Mouse (Mus musculus) layer of hippocampus, postnatal 25 days (tissue): ENCODE measurements around the gene Gpr3. TPM values are rescaled to one million over a fixed set of nuclear protein-coding genes. Genes with fewer than 3 reads are reported as not detected.

ENCODE experiments used
- DNase-seq, 2 experiments: peaks; one replicate each; pipeline ENCODE4 v3.0.0; 2022; ENCODE audit warnings: mixed read lengths in 2 of 2, low spot score in 1 of 2; ENCODE audit errors: extremely low spot score in 1 of 2
- total RNA-seq, 2 experiments: library from RNA; stranded (reverse); gene quantifications; 2 replicates each; pipeline ENCODE4 v1.2.3; 2021

Gene Gpr3
- total RNA-seq, 2 experiments from 2014 or later: 5.3 to 8.2 TPM

- DNase-seq: peak in 1 of 2 experiments; percentile 42
These were observed 12.0 kb downstream of the Gpr3 start for GRCm38 (mm10) chr4:133200343-133200742.

- no peak for DNase-seq
These were observed 12.6 kb downstream of the Gpr3 start for GRCm38 (mm10) chr4:133199743-133200142.

- no peak for DNase-seq
These were observed 13.8 kb downstream of the Gpr3 start for GRCm38 (mm10) chr4:133198337-133199180.

GRCm38 (mm10) chr4:133197801-133198286, 14.5 kb downstream of the Gpr3 start:
- no peak for DNase-seq

GRCm38 (mm10) chr4:133197355-133197754, 15.0 kb downstream of the Gpr3 start:
- no peak for DNase-seq

- no peak for DNase-seq
These were observed 15.5 kb downstream of the Gpr3 start for GRCm38 (mm10) chr4:133196852-133197251.

GRCm38 (mm10) chr4:133196136-133196535, 16.2 kb downstream of the Gpr3 start:
- no peak for DNase-seq

GRCm38 (mm10) chr4:133195014-133195413, 17.3 kb downstream of the Gpr3 start:
- DNase-seq: no peak

- DNase-seq: no peak
These were observed 17.9 kb downstream of the Gpr3 start for GRCm38 (mm10) chr4:133194482-133194881.

GRCm38 (mm10) chr4:133189396-133189795, 22.9 kb downstream of the Gpr3 start:
- DNase-seq: no peak

- DNase-seq: no peak
These were observed 25.5 kb downstream of the Gpr3 start for GRCm38 (mm10) chr4:133186856-133187255.

GRCm38 (mm10) chr4:133185893-133186292, 26.4 kb downstream of the Gpr3 start:
- no peak for DNase-seq

GRCm38 (mm10) chr4:133184898-133185665, 27.3 kb downstream of the Gpr3 start:
- no peak for DNase-seq

GRCm38 (mm10) chr4:133184031-133184897, 28.1 kb downstream of the Gpr3 start:
- DNase-seq: no peak

- no peak for DNase-seq
These were observed 29.8 kb downstream of the Gpr3 start for GRCm38 (mm10) chr4:133182439-133183033.

- no peak for DNase-seq
These were observed 33.1 kb downstream of the Gpr3 start for GRCm38 (mm10) chr4:133179258-133179657.

GRCm38 (mm10) chr4:133178305-133178704, 34.0 kb downstream of the Gpr3 start:
- DNase-seq: no peak

- peak; percentile 18 to 29 for DNase-seq
These were observed 35.5 kb downstream of the Gpr3 start for GRCm38 (mm10) chr4:133176761-133177403.

GRCm38 (mm10) chr4:133175998-133176760, 36.2 kb downstream of the Gpr3 start:
- DNase-seq: peak; percentile 24 to 26
